Mouse (Mus musculus) WW6 (cell line): ENCODE data around the gene AC141477.1.

ENCODE experiments used
- DNase-seq: peaks from one replicate; pipeline ENCODE4 v3.0.0-alpha.2; 2013; ENCODE audit warnings: low read depth, low spot score

The AC141477.1 gene

GRCm38 (mm10) chr10:76440281-76440680 lies at the start of gene AC141477.1:
AC141477.1 (minus strand) TSS chr10:76440444.
- DNase-seq, result no peak

- no peak for DNase-seq
Measured at GRCm38 (mm10) chr10:76489205-76489604, 49.0 kb upstream of the AC141477.1 start.

DNA sequence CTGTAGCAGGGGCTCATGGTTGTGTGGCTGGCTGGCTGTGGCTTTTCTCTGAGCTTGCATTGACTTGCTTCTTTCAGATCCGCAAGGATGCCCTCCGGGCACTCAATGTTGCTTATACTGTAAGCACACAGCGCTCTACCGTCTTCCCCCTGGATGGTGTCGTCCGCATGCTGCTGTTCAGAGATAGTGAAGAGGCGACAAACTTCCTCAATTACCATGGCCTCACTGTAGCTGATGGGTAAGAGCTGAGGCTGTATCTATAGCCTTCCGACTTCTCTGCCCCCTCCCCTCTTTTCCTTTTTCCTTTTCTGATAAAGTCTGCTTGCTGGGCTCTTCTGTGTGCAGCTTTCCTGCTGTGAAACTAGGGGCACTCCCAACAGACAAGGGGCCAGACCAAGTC lies 48.0 kb upstream of the AC141477.1 start:
- DNase-seq, result no peak

DNA sequence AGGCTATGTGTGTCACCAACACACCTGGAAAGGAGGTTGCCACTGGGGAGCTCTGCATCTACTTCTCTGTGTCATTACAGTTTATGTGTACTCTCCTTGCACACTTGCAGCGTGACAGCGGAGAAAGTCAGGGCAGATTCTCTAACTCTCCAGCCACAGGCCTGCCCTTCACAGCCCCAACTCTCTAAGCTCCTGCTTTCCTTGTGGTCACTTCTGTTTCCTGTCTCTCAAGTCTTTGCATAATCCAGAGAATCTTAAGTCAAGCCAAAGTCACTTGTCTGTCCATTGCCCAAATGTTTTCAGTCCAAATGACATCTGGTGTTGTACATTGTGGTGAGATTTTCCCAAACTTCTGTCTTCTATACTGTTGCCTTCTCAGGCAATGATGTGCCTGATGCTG lies 46.1 kb upstream of the AC141477.1 start:
- no peak for DNase-seq

DNA sequence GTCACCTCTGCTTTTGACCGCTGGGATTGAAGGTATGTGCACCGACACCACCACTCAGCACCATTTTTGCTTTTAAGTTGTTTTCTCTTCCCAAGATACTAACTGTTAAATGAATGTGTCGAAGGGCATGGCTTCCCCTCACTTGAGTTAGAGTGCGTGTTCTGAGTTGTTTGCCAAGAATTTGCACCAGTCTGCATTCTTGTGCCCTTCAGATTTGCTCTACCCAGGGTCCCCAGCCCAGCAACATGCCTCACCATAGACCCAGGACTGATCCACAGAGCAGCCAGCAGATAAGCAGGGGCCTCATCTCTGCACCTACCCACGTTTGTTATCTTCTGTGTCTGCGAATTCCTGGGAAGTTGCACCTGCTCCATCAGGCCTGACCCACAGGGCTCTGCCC lies 41.2 kb upstream of the AC141477.1 start:
- DNase-seq, result no peak

DNA sequence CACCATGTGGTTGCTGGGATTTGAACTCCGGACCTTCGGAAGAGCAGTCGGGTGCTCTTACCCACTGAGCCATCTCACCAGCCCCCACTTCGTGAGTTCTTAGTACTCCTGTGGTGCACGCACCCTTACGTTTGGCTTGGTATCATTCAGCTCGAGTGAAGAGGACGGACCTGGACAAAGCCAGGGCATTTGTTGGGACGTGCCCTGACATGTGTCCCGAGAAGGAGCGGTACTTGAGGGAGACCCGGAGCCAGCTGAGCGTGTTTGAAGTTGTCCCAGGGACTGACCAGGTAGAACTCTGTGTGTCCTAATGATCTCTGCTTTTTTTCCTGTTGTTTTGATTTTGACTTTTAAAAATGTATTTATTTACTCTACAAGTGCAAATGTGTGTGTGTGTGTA lies 40.6 kb upstream of the AC141477.1 start:
- no peak for DNase-seq

DNA sequence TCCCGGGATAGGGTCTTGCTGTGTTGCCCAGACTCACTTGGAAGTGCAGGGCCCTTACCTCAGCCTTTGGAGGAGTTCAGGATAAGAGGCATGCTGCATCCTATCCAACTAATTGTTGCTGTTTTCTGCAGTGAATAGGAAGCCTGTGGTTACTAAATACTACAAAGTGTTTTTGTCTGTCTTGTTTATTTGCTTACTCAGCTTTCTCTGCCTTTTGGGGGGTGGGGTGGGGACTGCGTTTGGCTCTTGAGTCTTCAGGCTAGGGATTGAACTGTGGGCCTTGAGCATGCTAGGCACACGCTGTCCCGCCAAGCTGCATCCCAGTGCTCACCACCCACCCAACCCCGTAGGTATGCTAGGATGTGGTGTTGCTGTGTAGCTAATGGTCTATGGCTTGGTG lies 33.5 kb upstream of the AC141477.1 start:
- DNase-seq, result no peak

DNA sequence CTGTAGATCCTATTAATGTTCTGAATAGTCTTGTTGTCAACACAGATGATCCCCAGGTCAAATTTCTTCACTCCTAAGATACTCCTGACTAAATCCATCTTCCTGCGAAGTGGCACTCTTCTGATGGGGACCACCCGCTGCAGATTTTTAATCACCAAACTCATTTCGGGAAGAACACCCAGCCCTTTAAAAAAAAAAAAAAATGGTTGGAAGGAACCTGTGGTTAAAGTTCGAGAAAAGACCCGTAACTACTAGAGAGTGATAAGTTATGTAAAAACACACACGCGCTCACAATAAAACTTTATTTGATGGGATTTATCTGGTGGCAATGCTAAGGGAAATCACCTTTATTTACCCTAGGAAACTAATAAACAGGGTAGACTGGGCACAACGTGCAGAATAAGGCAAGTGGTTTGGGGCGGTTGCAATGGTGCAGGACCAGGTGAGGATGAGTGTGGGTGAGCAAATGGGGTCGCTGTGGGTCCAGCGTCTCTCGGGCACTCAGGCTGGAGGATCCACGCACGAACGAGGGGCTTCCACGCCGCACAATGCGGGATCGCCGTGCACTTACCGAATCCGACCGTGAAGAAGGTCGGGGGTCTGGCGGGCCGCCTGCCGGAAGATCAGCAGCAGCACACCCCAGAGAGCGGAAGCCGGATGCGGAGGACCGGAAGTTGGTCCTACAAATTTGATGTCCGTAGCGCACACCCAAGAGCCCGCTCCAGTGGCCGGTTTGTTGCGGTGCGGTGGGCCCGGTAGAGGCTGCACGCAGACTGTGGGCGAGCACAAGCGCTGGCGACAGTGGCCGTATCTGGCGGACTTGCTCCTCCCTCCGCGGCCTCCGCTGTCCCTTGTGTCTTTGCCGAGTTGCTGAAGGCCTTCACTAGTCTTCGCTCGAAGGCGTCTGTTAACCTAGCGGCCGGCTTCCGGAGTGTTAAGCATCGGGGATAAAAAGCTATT lies 28.2 kb upstream of the AC141477.1 start, which contains the start of the genes Mcm3ap and Ybey:
Mcm3ap (plus strand) TSS at position 725 of the 960 bp plus-strand sequence.
Ybey (minus strand) TSS at position 912 of the 960 bp plus-strand sequence.
- peak; percentile 75 for DNase-seq

DNA sequence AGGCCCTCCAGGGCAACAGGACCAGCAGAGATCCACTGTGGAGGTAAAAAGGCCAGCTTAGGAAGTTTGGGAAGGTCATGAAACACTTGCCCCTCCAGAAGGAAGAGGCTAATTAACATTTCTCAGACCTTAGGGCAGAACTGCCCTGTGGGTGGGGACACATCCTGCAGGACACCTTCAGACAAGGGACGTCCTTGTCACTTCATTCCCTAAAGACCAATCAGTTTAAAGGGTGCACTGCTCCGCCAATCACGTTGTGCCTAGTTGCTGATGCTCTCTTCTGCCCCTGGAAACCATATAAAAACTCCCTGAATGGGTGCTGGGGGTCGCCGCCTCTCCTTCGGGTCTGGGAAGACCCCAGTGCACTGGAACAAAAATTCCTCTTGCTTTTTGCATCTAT lies 22.5 kb upstream of the AC141477.1 start:
- no peak for DNase-seq

DNA sequence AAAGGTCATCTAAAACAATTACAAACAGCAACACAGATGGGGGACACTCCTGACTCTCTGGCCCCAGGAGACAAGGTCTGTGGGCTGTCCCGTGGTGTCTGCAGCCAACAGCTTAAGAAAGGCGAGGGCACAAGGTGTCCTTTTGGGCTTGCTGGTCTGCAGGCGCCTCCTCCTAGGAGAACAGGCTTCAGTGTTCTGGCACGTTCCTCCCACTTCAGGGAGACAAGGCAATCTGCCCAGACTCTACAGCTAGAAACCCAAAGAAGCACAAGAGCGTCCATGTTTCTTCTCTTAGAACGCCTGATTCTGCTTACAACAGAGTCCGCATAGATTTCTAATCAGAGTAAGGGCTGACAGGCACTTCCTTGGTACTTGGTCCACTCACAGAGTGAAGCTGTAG lies 22.1 kb upstream of the AC141477.1 start:
- no peak for DNase-seq

DNA sequence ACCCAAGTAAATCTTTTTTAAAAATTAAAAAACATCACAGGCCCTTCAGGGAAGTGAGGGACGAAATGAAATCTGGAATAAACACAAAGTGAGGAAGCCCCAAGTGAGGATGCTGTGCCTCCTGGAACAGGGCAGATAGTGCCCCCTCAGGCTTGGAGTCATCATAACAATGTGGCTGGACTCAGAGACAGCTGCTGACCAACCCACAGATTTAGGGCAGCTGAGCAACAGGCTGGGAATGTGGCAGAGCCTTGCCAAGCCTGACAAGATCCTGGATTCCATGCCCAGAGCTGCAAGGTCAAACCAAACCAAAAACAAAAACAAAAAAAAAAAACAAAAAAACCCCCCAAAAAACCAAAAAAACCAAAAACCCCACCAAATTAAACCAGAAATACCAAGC lies 21.0 kb upstream of the AC141477.1 start:
- DNase-seq, result no peak

- DNase-seq, result no peak
Measured at GRCm38 (mm10) chr10:76455289-76455688, 15.0 kb upstream of the AC141477.1 start.

DNA sequence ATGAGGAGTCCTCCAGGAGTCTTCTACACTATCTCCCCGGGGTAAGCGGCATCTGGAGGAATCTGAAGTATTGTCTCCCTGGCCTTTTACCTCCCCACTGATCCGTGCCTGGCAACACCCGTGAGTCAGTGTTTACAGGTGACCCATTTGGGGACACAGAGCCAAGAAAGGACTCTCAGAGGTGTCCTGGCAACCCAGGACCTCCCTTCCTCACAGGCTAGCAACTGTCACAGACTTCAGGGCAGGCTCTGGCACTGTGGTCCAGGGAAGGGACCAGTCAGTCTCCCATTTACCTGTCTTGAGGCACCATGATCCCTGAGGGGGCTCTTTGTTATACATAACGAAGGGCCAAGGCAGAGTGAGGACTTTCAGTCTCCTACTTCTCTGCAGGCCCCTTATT lies 8.6 kb upstream of the AC141477.1 start, which contains the start of gene 2610028H24Rik:
2610028H24Rik (plus strand) TSS at position 231 of the 400 bp plus-strand sequence.
- DNase-seq, result no peak

GRCm38 (mm10) chr10:76447406-76448229 lies 7.4 kb upstream of the AC141477.1 start:
- DNase-seq, result no peak

- no peak for DNase-seq
Measured at GRCm38 (mm10) chr10:76445996-76446681, 5.9 kb upstream of the AC141477.1 start.

- peak; percentile 94 for DNase-seq
Measured at GRCm38 (mm10) chr10:76442178-76443088, 2.2 kb upstream of the AC141477.1 start, which contains the start of gene Pcnt. Pcnt (minus strand) TSS chr10:76442786.

GRCm38 (mm10) chr10:76439107-76439890 lies 945 bp downstream of the AC141477.1 start:
- DNase-seq, result peak; percentile 20

DNA sequence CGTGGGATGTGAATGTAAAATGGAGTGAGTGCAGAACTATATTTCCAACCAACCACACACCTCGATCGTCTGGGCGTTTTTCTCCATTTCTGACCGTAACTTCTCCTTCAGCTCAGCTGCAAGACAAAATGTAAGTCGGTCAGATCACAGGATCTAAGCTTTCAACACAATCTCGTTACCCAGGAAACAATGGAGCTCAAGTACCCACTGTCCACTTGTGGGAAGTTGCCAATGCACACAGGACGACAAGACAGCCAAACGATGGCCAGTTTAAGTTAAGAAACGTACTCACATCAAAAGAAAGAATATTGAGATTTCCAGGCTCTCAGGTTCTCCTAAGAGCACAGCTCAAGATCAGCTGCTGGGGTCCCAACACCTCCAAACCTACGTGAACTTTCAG lies 6.3 kb downstream of the AC141477.1 start:
- DNase-seq, result no peak

- no peak for DNase-seq
Measured at GRCm38 (mm10) chr10:76425674-76426073, 14.6 kb downstream of the AC141477.1 start.

DNA sequence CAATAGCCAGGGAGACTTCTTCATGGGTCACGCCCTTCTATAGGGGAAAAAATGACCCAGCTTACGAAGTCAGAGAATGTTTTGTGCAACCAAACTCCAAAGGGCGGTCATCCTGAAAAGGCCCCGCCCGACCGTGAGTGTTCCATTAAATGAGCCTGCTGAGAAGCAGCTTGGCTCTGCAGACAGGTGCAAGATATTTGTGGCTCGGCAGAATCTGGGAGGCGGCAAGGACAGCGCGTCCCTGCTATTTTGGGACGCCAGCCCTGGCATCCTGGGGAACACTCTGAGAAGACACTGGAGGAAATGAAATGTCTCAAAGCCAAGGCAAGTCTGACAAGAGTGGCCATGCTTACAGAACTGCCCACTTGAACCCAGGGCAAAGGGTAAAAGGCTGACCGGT lies 23.4 kb downstream of the AC141477.1 start:
- no peak for DNase-seq
